Comparison of ENCODE assay signal across 10 mouse cellular contexts in the genomic region with DNA sequence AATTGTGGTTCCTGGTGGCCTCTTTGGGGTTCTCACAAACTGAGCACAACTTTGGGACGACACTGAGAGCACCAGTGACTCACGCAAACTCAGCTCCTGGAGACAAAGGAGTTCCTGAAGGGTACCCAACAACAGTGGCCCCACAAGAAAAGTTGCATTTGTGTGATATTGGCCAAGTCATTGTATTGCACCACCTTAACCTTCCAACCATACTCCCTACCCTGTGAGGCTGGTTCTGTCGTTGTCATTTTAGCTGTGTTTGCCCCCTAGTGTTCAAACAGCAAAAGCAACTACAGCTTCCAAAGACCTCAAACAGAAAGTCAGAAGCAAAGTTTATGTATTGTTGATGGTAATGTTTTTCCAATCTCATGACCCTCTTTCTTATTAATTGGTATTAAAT. TPM values are rescaled to one million over a fixed set of nuclear protein-coding genes. Genes with fewer than 3 reads are reported as not detected.
A peak's percentile ranks its signal among the peaks of the same experiment; 100 is the strongest.
DNase-seq lines count a peak whose midpoint lies in the region; ATAC-seq and TF ChIP-seq lines count a peak whose summit lies in the region.
"Had no signal": no experiment of that assay in that cellular context is flagged by ENCODE, and none has a peak within 500 bp of the region (broad histone marks: within the 10 kb centered on the region; RNA-seq: fewer than 3 reads in every experiment).

No protein-coding gene starts in this region.

- no peaks in the 10 kb centered on the region for H3K36me3 ChIP-seq in hindbrain, embryonic 11.5 days (ENCODE audit: control insufficient read depth, insufficient read depth, low read length)
- H3K36me3 ChIP-seq in hindbrain, embryonic 16.5 days (ENCODE audit: control insufficient read depth, insufficient read depth, low read length), result no peaks in the 10 kb centered on the region
- no peaks in the 10 kb centered on the region for H3K36me3 ChIP-seq in E14TG2a.4 (ENCODE audit: insufficient read depth, low read length)
- H3K36me3 ChIP-seq: neural tube, embryonic 13.5 days had no signal

- ATAC-seq in hindbrain, embryonic 11.5 days (ENCODE audit: low FRiP score), result no peak
- ATAC-seq in hindbrain, embryonic 16.5 days, result no peak

- 63% methylated on average over 3 of the region's 3 CpGs for WGBS in hindbrain, embryonic 11.5 days
- WGBS in hindbrain, embryonic 16.5 days, result 62% methylated on average over 3 of the region's 3 CpGs

- no peak overlapping the region for H3K27ac ChIP-seq in hindbrain, embryonic 11.5 days (ENCODE audit: low read depth, low read length)
- no peak overlapping the region for H3K27ac ChIP-seq in hindbrain, embryonic 16.5 days (ENCODE audit: low read depth, low read length)
- H3K27ac ChIP-seq: neural tube, embryonic 13.5 days had no signal

- H3K27me3 ChIP-seq in hindbrain, embryonic 11.5 days (ENCODE audit: control insufficient read depth, insufficient read depth, low read length), result no peaks in the 10 kb centered on the region
- H3K27me3 ChIP-seq in hindbrain, embryonic 16.5 days (replicated peaks; ENCODE audit: control insufficient read depth, insufficient read depth, low read length), result no peaks in the 10 kb centered on the region
- H3K27me3 ChIP-seq in E14TG2a.4 (ENCODE audit: insufficient read depth, low read length), result no peaks in the 10 kb centered on the region
- H3K27me3 ChIP-seq: neural tube, embryonic 13.5 days had no signal

- peak; percentile 20 for DNase-seq in hindbrain, embryonic 11.5 days (ENCODE audit: low spot score)
- peak; percentile 40 for DNase-seq in embryo, embryonic 10.5 days (ENCODE audit: low spot score)
- DNase-seq in mesoderm, embryonic 11.5 days (ENCODE audit: low read depth, low spot score), result peak; percentile 11
- no peak for DNase-seq in kidney, postnatal 36 days
- DNase-seq in cerebellum, adult 8-10 months, result no peak
- DNase-seq in cerebellum, postnatal 10 days, result no peak
- DNase-seq: gastrocnemius, postnatal 25 days had no signal

- H3K4me1 ChIP-seq in hindbrain, embryonic 11.5 days (replicated peaks; ENCODE audit: control insufficient read depth, insufficient read depth, low read length), result no peaks in the 10 kb centered on the region
- no peaks in the 10 kb centered on the region for H3K4me1 ChIP-seq in hindbrain, embryonic 16.5 days (ENCODE audit: control insufficient read depth, insufficient read depth, low read depth, low read length)
- no peaks in the 10 kb centered on the region for H3K4me1 ChIP-seq in E14TG2a.4 (replicated peaks; ENCODE audit: low read depth, low read length)
- H3K4me1 ChIP-seq: neural tube, embryonic 13.5 days had no signal

- H3K4me2 ChIP-seq in hindbrain, embryonic 11.5 days (replicated peaks; ENCODE audit: low read depth, low read length), result no peak overlapping the region
- H3K4me2 ChIP-seq in hindbrain, embryonic 16.5 days (ENCODE audit: low read length), result no peak overlapping the region
- H3K4me2 ChIP-seq: neural tube, embryonic 13.5 days had no signal

- no peaks in the 10 kb centered on the region for H3K9me3 ChIP-seq in hindbrain, embryonic 11.5 days (ENCODE audit: control insufficient read depth, low read length)
- no peaks in the 10 kb centered on the region for H3K9me3 ChIP-seq in hindbrain, embryonic 16.5 days (ENCODE audit: control insufficient read depth, low read length)
- H3K9me3 ChIP-seq in E14TG2a.4 (ENCODE audit: low read length), result no peaks in the 10 kb centered on the region
- H3K9me3 ChIP-seq: neural tube, embryonic 13.5 days had no signal

- H3K4me3 ChIP-seq in hindbrain, embryonic 11.5 days (ENCODE audit: low read depth, low read length), result no peak overlapping the region
- H3K4me3 ChIP-seq in hindbrain, embryonic 16.5 days (ENCODE audit: low read length), result no peak overlapping the region
- H3K4me3 ChIP-seq in E14TG2a.4 (replicated peaks; ENCODE audit: low read length), result no peak overlapping the region
- H3K4me3 ChIP-seq: neural tube, embryonic 13.5 days had no signal

- peak; percentile 50 for TF ChIP-seq CTCF in E14TG2a.4 (conservative IDR thresholded peaks at IDR 0.05; ENCODE audit: low read length)

- H3K9ac ChIP-seq in hindbrain, embryonic 11.5 days (ENCODE audit: low read depth, low read length), result no peak overlapping the region
- H3K9ac ChIP-seq in hindbrain, embryonic 16.5 days (ENCODE audit: low read depth, low read length), result no peak overlapping the region
- H3K9ac ChIP-seq: neural tube, embryonic 13.5 days had no signal

RNA-seq across cellular contexts. Expression of gene Slfn14, which starts 23.4 kb away (rescaled TPM):
- polyA plus RNA-seq in hindbrain, embryonic 11.5 days (2014; fragmentation: Nextera tagmentation; extraction: Ambion mirVana), result 0.70 and 0.86 TPM in 2 replicates
- polyA plus RNA-seq in hindbrain, embryonic 16.5 days (2015; fragmentation: Nextera tagmentation; extraction: Ambion mirVana), result 0.10 TPM in 1 of 2 replicates, not detected in the other
- polyA plus RNA-seq: neural tube, embryonic 13.5 days had no signal

RNA-seq across cellular contexts. Expression of gene Ap2b1, which starts 35.7 kb away (rescaled TPM):
- polyA plus RNA-seq in hindbrain, embryonic 11.5 days (2014; fragmentation: Nextera tagmentation; extraction: Ambion mirVana), result 121 and 136 TPM in 2 replicates
- polyA plus RNA-seq in hindbrain, embryonic 16.5 days (2015; fragmentation: Nextera tagmentation; extraction: Ambion mirVana), result 113 and 131 TPM in 2 replicates

RNA-seq across cellular contexts. Expression of gene Pex12, which starts 39.2 kb away (rescaled TPM):
- 17.0 and 20.3 TPM in 2 replicates for polyA plus RNA-seq in hindbrain, embryonic 11.5 days (2014; fragmentation: Nextera tagmentation; extraction: Ambion mirVana)
- polyA plus RNA-seq in hindbrain, embryonic 16.5 days (2015; fragmentation: Nextera tagmentation; extraction: Ambion mirVana), result 15.0 and 16.7 TPM in 2 replicates

Comparison
In these comparisons a context has a peak if more than half of its experiments do, and no peak if none do; other contexts are left out.
1. DNase-seq: peak in hindbrain, embryonic 11.5 days (single experiment), embryo, embryonic 10.5 days (single experiment) and mesoderm, embryonic 11.5 days (single experiment); none in kidney, postnatal 36 days (0 of 2), cerebellum, adult 8-10 months (single experiment) and cerebellum, postnatal 10 days (0 of 2).